Mouse (Mus musculus) CH12F3 (cell line): ENCODE data around the gene Gabbr2.

Experiments
- in situ Hi-C: fragments of 300-500 bp; cut with MboI; formaldehyde crosslinking; loops from 2 replicates; pipeline ENCODE4 v1.14.3; 2020; ENCODE audit warnings: low sequenced_read_pairs

Gene Gabbr2

GRCm38 (mm10) chr4:46928112-46928511 lies 63.6 kb downstream of the Gabbr2 start:
- in situ Hi-C loops: no loop called here

GRCm38 (mm10) chr4:46919144-46919543 lies 72.5 kb downstream of the Gabbr2 start:
- in situ Hi-C loops: no loop called here

GRCm38 (mm10) chr4:46916786-46917185 lies 74.9 kb downstream of the Gabbr2 start:
- in situ Hi-C loops: no loop called here

- in situ Hi-C loops: no loop called here
Observed at GRCm38 (mm10) chr4:46915934-46916333, 75.7 kb downstream of the Gabbr2 start.

GRCm38 (mm10) chr4:46915476-46915875 lies 76.2 kb downstream of the Gabbr2 start:
- in situ Hi-C loops: no loop called here

- in situ Hi-C loops: no loop called here
Observed at GRCm38 (mm10) chr4:46914606-46915005, 77.1 kb downstream of the Gabbr2 start.

GRCm38 (mm10) chr4:46906036-46906691 lies 85.5 kb downstream of the Gabbr2 start:
- in situ Hi-C loops: no loop called here

- in situ Hi-C loops: no loop called here
Observed at GRCm38 (mm10) chr4:46905152-46905551, 86.5 kb downstream of the Gabbr2 start.

- in situ Hi-C loops: no loop called here
Observed at GRCm38 (mm10) chr4:46904129-46904528, 87.5 kb downstream of the Gabbr2 start.

GRCm38 (mm10) chr4:46898546-46898945 lies 93.1 kb downstream of the Gabbr2 start:
- in situ Hi-C loops: no loop called here

GRCm38 (mm10) chr4:46897634-46898399 lies 93.9 kb downstream of the Gabbr2 start:
- in situ Hi-C loops: no loop called here

- in situ Hi-C loops: no loop called here
Observed at GRCm38 (mm10) chr4:46894144-46894543, 97.5 kb downstream of the Gabbr2 start.

- in situ Hi-C loops: no loop called here
Observed at GRCm38 (mm10) chr4:46889175-46889574, 102.5 kb downstream of the Gabbr2 start.

- in situ Hi-C loops: no loop called here
Observed at GRCm38 (mm10) chr4:46885627-46886383, 105.9 kb downstream of the Gabbr2 start.

- in situ Hi-C loops: no loop called here
Observed at GRCm38 (mm10) chr4:46884132-46884531, 107.5 kb downstream of the Gabbr2 start.

- in situ Hi-C loops: no loop called here
Observed at GRCm38 (mm10) chr4:46883546-46883945, 108.1 kb downstream of the Gabbr2 start.

- in situ Hi-C loops: no loop called here
Observed at GRCm38 (mm10) chr4:46883047-46883446, 108.6 kb downstream of the Gabbr2 start.

- in situ Hi-C loops: no loop called here
Observed at GRCm38 (mm10) chr4:46881271-46881670, 110.4 kb downstream of the Gabbr2 start.

- in situ Hi-C loops: no loop called here
Observed at GRCm38 (mm10) chr4:46879943-46880342, 111.7 kb downstream of the Gabbr2 start.

GRCm38 (mm10) chr4:46872750-46873149 lies 118.9 kb downstream of the Gabbr2 start:
- in situ Hi-C loops: no loop called here

- in situ Hi-C loops: no loop called here
Observed at GRCm38 (mm10) chr4:46870157-46870556, 121.5 kb downstream of the Gabbr2 start.

GRCm38 (mm10) chr4:46869380-46869779 lies 122.3 kb downstream of the Gabbr2 start:
- in situ Hi-C loops: no loop called here
